Mouse (Mus musculus) liver (tissue): Measurements from ENCODE around the gene Fam20c.

Source experiments
- DNase-seq: peaks from one replicate; pipeline ENCODE4 v3.0.0-alpha.2; 2020; ENCODE audit warnings: mixed read lengths

Fam20c gene

GRCm38 (mm10) chr5:138820717-138821332 lies 66.5 kb downstream of the Fam20c start:
- no peak for DNase-seq

DNA sequence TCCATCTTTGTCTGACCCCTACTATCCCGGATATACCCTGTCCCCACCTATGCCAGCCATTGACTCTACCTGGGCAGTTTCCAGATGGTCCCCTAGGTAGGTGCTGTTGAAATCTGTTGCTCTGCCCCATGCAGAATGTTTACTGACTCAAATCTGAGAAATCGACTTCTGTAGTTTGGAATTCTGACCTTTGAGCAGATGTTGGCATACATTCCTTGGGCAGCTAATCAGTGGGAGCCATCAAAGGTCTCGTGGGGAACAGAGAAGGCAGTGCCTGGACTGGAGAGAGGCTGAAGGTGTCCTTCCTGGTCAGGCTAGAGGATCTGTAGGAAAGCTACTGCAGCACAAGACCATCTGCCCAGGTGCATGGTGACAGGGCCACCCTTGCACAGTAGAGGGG lies 70.8 kb downstream of the Fam20c start:
- DNase-seq: no peak

DNA sequence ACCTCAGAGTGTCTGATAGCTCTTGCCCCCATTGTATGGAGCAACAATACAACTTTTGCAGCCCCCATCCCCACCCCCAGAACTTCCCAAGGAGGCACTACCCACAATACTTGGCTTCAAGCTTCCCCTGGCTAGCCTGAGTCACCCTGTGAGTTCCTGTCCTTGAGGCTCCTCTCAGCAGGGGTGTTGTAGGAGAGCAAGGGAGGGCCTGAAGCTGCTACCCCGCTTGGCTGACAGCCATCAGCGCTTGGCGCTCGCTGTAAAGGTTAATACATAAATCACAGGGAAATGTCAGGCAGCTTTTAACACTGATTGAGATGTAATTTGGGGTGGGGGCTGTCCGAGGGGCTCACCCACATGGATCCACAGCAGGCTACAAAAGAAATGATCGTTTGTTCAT lies 79.1 kb downstream of the Fam20c start:
- no peak for DNase-seq

- no peak for DNase-seq
Observed at GRCm38 (mm10) chr5:138834910-138835309, 80.6 kb downstream of the Fam20c start.

- DNase-seq: no peak
Observed at GRCm38 (mm10) chr5:138840981-138841380, 86.7 kb downstream of the Fam20c start.

- no peak for DNase-seq
Observed at GRCm38 (mm10) chr5:138843168-138843824, 89.0 kb downstream of the Fam20c start.

DNA sequence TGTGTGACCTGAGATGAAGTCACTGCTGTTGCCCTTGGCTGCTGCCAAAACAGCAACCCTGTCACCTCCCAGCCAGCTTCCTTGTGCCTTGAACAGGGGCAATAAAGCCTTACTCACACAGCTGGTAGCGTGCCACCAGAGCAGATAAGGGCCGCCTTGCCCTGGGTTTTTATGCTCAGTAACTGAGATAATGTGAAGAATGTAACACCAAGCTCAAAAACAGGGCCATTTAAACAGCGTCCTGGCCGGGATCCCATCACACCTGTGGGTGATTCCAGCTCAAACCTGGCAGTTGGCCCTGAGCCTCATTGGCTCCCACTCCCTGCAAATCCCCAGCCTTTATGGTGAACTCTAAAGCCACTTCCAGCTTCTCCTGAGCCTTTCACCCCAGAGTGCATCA lies 92.2 kb downstream of the Fam20c start:
- DNase-seq: no peak

DNA sequence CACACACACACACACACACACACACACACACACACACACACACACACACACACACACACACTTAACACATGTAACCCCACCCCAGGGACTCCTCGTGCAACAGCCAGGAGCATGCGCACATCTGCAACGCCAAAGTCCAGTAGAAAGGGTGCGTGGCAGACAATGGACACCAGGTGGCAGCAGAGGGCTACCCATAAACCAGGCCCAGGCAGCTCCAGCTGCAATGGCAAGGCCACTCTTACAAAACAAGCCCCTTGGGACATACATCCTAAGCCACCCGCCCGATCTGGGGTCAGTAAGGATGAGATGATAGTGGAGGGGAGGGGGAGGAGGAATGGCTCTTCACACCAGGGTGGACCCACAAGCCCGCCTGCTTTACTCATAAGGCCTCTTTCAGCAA lies 93.8 kb downstream of the Fam20c start:
- DNase-seq: peak; percentile 81

DNA sequence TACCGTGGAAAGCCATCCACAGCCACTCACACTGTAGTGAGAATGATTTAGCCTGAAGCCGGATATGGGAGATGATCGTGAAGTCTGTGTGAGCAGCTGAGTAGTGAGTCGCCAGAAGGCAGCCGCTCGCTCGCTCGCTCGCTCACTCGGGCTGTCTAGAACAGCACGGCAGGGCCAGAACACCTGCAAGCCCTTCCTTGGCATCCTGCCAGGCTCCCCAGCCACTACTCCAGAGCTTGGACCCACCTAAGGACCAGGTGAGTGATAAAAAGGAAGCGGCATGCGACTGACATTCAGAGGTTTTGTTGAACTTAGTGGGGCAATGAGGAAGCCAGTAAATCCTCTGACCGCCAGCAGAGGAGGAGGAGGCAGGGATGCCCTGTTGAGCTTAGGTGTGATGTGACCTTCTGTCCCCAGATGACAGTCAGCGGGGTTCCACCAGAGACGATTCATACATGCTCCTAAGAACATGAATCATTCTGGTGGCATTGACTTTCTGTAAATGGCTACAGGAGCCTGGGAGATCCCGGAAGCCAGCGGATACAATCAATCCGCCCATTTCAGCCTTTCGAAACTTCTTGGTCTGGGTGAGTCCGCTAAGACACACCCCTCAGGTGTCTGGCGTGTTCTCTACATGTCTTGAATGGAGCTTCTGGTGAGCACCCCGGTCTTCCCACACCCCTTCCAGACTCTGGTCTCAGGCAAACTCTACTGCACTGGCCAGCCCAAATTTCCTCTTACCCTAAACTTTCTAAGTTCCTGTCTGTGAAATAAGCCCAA lies 95.6 kb downstream of the Fam20c start:
- no peak for DNase-seq

- DNase-seq: no peak
Observed at GRCm38 (mm10) chr5:138850462-138850844, 96.1 kb downstream of the Fam20c start.

GRCm38 (mm10) chr5:138851296-138851780 lies 97.0 kb downstream of the Fam20c start:
- no peak for DNase-seq

DNA sequence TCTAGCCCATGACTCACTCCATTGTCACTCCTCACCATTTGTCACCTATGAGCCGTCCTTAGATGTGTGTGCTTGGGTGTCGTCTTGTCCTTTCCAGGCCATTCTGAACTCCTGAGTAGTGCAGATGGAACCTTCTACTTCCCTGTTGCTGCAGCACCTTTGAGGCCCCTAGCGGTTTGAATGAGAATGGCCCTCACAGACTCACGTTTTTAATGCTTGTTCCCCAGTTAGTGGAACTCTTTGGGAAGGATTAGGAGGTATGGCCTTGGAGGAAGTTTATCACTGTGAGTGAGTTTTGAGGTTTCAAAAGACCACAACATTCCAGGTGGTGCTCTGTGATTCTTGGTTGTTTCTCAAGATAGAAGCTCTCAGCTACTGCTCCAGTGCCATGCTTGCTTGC lies 97.8 kb downstream of the Fam20c start:
- DNase-seq: no peak

- no peak for DNase-seq
Observed at GRCm38 (mm10) chr5:138853349-138853748, 99.0 kb downstream of the Fam20c start.

DNA sequence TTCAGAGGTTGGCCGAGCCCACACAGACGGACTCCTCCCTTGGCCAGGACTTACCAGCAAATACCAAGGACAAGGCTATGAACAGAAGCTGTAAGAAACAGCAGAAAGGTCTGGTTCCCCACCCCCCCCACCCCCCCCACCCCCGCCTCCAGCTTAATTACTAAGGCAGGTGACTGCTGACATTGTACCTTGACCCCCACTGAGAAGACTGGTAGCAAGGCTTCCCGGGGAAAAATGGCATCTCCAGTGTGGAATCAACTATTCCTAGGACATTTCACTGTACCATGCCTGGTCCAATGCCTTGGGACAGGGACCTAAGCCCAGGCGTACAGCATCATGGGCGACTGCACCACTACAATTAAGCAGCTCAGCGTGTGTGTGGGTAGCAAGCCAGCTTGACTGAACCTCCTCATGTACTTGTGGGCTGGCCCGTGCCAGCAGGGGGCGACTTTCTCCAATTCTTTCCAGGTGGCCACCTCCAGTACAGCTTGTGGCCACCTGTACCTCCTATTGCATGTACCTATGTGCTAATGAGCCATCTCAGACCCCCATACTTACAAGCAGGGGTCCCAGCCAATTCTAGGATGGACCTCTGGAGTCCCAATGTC lies 102.8 kb downstream of the Fam20c start:
- peak; percentile 74 for DNase-seq

DNA sequence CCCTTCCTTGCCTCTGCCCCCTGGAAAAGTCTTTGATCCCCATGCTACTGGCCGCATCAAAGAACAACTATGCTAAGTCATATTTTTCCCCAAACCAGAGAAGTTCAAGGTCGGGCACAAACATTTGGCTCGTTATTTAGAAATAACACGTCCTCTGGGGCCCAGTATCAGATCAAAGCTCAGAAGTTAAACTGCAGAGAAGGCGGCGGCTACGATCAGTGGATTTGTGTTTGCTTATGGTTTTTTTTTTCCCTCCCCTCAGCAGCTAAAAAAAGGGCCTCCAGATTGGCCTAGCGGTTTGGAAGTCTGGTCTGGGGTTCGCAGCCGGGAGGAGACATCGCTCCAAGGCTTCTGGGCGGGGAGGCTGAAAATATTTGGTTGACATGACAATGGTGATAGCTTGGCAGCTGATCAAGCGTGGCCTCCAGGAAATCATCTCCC lies 103.5 kb downstream of the Fam20c start:
- no peak for DNase-seq
